In the genomic region with DNA sequence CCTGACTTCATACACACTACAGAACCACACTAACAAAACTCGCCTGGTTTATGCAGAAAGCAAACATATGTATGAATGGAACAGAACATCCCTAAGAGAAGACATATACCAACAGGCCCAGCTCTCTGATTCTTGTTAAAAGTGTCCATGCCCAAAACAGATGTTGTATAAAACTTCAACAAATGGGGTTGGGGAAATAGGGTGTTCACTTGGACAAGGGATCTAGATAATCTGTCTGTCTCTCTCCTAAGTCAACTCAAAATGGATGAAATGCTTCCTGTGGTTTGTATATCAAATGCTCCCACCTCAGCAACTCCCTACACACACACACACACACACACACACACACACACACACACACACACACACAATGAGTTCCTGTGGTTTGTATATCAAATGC, we compare ENCODE assay signal across 21 mouse cellular contexts. TPM values are rescaled to one million over a fixed set of nuclear protein-coding genes. Genes with fewer than 3 reads are reported as not detected.
DNase-seq lines count a peak whose midpoint lies in the region; ATAC-seq and TF ChIP-seq lines count a peak whose summit lies in the region.
"Had no signal": no experiment of that assay in that cellular context is flagged by ENCODE, and none has a peak within 500 bp of the region (broad histone marks: within the 10 kb centered on the region; RNA-seq: fewer than 3 reads in every experiment).

No protein-coding gene starts in this region.

- no peak overlapping the region for H3K4me3 ChIP-seq in kidney, embryonic 15.5 days (replicated peaks)
- no peak overlapping the region for H3K4me3 ChIP-seq in MEL (ENCODE audit: control insufficient read depth in 1 of 2, insufficient read depth in 1 of 2, low read depth in 2 of 2, low read length in 2 of 2)
- H3K4me3 ChIP-seq: embryonic facial prominence, embryonic 12.5 days; embryonic facial prominence, embryonic 15.5 days; hindbrain, embryonic 12.5 days; hindbrain, embryonic 15.5 days had no signal

- H3K4me1 ChIP-seq in kidney, embryonic 15.5 days, result peaks cover 4% of the 10 kb centered on the region
- peaks cover 0 to 7% of the 10 kb centered on the region in 2 experiments; a peak in 2 of 4 replicates for H3K4me1 ChIP-seq in MEL (ENCODE audit: control insufficient read depth in 1 of 2, insufficient read depth in 2 of 2, low read length in 2 of 2)
- H3K4me1 ChIP-seq: embryonic facial prominence, embryonic 12.5 days; embryonic facial prominence, embryonic 15.5 days; heart, embryonic 10.5 days; hindbrain, embryonic 12.5 days; hindbrain, embryonic 15.5 days had no signal

- ATAC-seq in kidney, embryonic 15.5 days (replicated peaks; ENCODE audit: low FRiP score), result no peak
- peak; percentile 38 for ATAC-seq in common myeloid progenitor, adult 5-6 weeks (replicated peaks; ENCODE audit: low read depth, poor library complexity, severe bottlenecking)
- ATAC-seq: forebrain, embryonic 14.5 days; forebrain, postnatal 0 days; intestine, postnatal 0 days had no signal

- no peaks in the 10 kb centered on the region for H3K9me3 ChIP-seq in kidney, embryonic 15.5 days (replicated peaks)
- H3K9me3 ChIP-seq in MEL (replicated peaks; ENCODE audit: insufficient read depth, low read length), result no peaks in the 10 kb centered on the region
- H3K9me3 ChIP-seq: embryonic facial prominence, embryonic 12.5 days; embryonic facial prominence, embryonic 15.5 days; heart, embryonic 10.5 days; hindbrain, embryonic 12.5 days; hindbrain, embryonic 15.5 days had no signal

- peak overlapping the region; percentile 43; the same call in 1 of the 2 replicates for H3K4me2 ChIP-seq in kidney, embryonic 15.5 days
- H3K4me2 ChIP-seq: embryonic facial prominence, embryonic 12.5 days; embryonic facial prominence, embryonic 15.5 days; hindbrain, embryonic 12.5 days; hindbrain, embryonic 15.5 days had no signal

- no peak overlapping the region for H3K27ac ChIP-seq in kidney, embryonic 15.5 days
- no peak overlapping the region for H3K27ac ChIP-seq in MEL (ENCODE audit: control insufficient read depth, low read depth, low read length)
- H3K27ac ChIP-seq: embryonic facial prominence, embryonic 12.5 days; embryonic facial prominence, embryonic 15.5 days; hindbrain, embryonic 12.5 days; hindbrain, embryonic 15.5 days had no signal

- H3K36me3 ChIP-seq in kidney, embryonic 15.5 days, result no peaks in the 10 kb centered on the region
- peaks cover 0 to 4% of the 10 kb centered on the region in 2 experiments; a peak in 2 of 4 replicates for H3K36me3 ChIP-seq in MEL (ENCODE audit: control insufficient read depth in 1 of 2, insufficient read depth in 2 of 2, low read length in 2 of 2)
- H3K36me3 ChIP-seq: embryonic facial prominence, embryonic 12.5 days; embryonic facial prominence, embryonic 15.5 days; heart, embryonic 10.5 days; hindbrain, embryonic 12.5 days; hindbrain, embryonic 15.5 days had no signal

- H3K79me2 ChIP-seq in MEL (ENCODE audit: control insufficient read depth, insufficient read depth, low read length, poor library complexity), result no peaks in the 10 kb centered on the region

- no peak for TF ChIP-seq POLR2A in MEL (IDR thresholded peaks at IDR 0.05; ENCODE audit: control insufficient read depth in 1 of 2, insufficient read depth in 1 of 2, low read depth in 1 of 2, low read length in 2 of 2, poor library complexity in 1 of 2)

- no peak for TF ChIP-seq CTCF in MEL (IDR thresholded peaks at IDR 0.05 in 2 of 3, conservative IDR thresholded peaks at IDR 0.05 in 1 of 3; ENCODE audit: control insufficient read depth in 1 of 3, insufficient read depth in 1 of 3, low read depth in 2 of 3, low read length in 3 of 3, poor library complexity in 1 of 3, severe bottlenecking in 1 of 3)

- no peaks in the 10 kb centered on the region for H3K27me3 ChIP-seq in kidney, embryonic 15.5 days
- H3K27me3 ChIP-seq in MEL (ENCODE audit: control insufficient read depth in 1 of 2, insufficient read depth in 2 of 2, low read length in 2 of 2), result no peaks in the 10 kb centered on the region
- H3K27me3 ChIP-seq: embryonic facial prominence, embryonic 12.5 days; embryonic facial prominence, embryonic 15.5 days; hindbrain, embryonic 12.5 days; hindbrain, embryonic 15.5 days had no signal

- DNase-seq in kidney, postnatal 10 days, result no peak
- DNase-seq in MEL (ENCODE audit: low read depth, low spot score), result peak; percentile 60
- DNase-seq in naive thymus-derived CD4-positive, alpha-beta T cell, adult 2 months (ENCODE audit: low read depth), result peak; percentile 62
- no peak for DNase-seq in frontal cortex, postnatal 14 days (ENCODE audit: low spot score in 2 of 2)
- no peak for DNase-seq in lung, adult 18-20 months
- DNase-seq: adrenal gland, adult 8-10 months; cerebellum, adult 9-10 months; forebrain, postnatal 0 days had no signal

- no peak for TF ChIP-seq RAD21 in MEL (IDR thresholded peaks at IDR 0.05; ENCODE audit: low read depth, low read length)

- TF ChIP-seq EP300 in MEL (IDR thresholded peaks at IDR 0.05; ENCODE audit: low read depth in 1 of 2, low read length in 2 of 2), result no peak

- WGBS in kidney, embryonic 15.5 days, result 80% methylated on average over 1 of the region's 1 CpGs

- no peak overlapping the region for H3K9ac ChIP-seq in kidney, embryonic 15.5 days
- H3K9ac ChIP-seq in MEL (ENCODE audit: control insufficient read depth, low read depth, low read length, poor library complexity, severe bottlenecking), result no peak overlapping the region
- H3K9ac ChIP-seq: embryonic facial prominence, embryonic 12.5 days; embryonic facial prominence, embryonic 15.5 days; forebrain, postnatal 0 days; hindbrain, embryonic 12.5 days; hindbrain, embryonic 15.5 days had no signal

TF ChIP-seq in MEL, 35 proteins besides CTCF, POLR2A, EP300 and RAD21:
- no peak for TF ChIP-seq POLR2AphosphoS2 (IDR thresholded peaks at IDR 0.05; ENCODE audit: low read length)
- peak; percentile 22; the same call in 1 of the 2 replicates for TF ChIP-seq ETS1 (IDR thresholded peaks at IDR 0.05; ENCODE audit: low read depth, low read length)
- no peak for TF ChIP-seq KAT2A (conservative IDR thresholded peaks at IDR 0.05; ENCODE audit: low read depth, low read length)
- peak; percentile 13; the same call in 1 of the 2 replicates for TF ChIP-seq MYC (IDR thresholded peaks at IDR 0.05; ENCODE audit: low read depth, low read length)
- no peak for TF ChIP-seq ZC3H11A (IDR thresholded peaks at IDR 0.05; ENCODE audit: low read depth, low read length)
- no peak for TF ChIP-seq ZKSCAN1 (IDR thresholded peaks at IDR 0.05; ENCODE audit: low read depth, low read length)

RNA-seq across cellular contexts. Expression of gene Pan3, which starts 12.0 kb away (rescaled TPM):
- 73.7 and 77.6 TPM in 2 replicates for polyA plus RNA-seq in kidney, embryonic 15.5 days (2015; fragmentation: Nextera tagmentation; extraction: Ambion mirVana)
- total RNA-seq in MEL (2012; rRNA removed), result 56.1 and 61.5 TPM in 2 replicates
- 10 to 100 TPM in 1 of 2 experiments, not detected in 1; 60.6 TPM for polyA plus RNA-seq in MEL (2012; ENCODE audit: insufficient read depth in 1 of 2, insufficient read length in 2 of 2, low read depth in 1 of 2, low replicate concordance in 2 of 2, missing spikeins in 1 of 2)
- 240 and 264 TPM in 2 replicates for total RNA-seq in common myeloid progenitor, adult 5-6 weeks (2017)

RNA-seq across cellular contexts. Expression of gene Flt3, which starts 17.7 kb away (rescaled TPM):
- polyA plus RNA-seq in kidney, embryonic 15.5 days (2015; fragmentation: Nextera tagmentation; extraction: Ambion mirVana), result 0.05 and 0.18 TPM in 2 replicates
- total RNA-seq in MEL (2012; rRNA removed), result not detected in 2 replicates
- polyA plus RNA-seq in MEL (2012; ENCODE audit: insufficient read depth in 1 of 2, insufficient read length in 2 of 2, low read depth in 1 of 2, low replicate concordance in 2 of 2, missing spikeins in 1 of 2), result under 1 TPM in 1 of 2 experiments, not detected in 1; 0.01 TPM
- 100 and 112 TPM in 2 replicates for total RNA-seq in common myeloid progenitor, adult 5-6 weeks (2017)
- total RNA-seq: adrenal gland, postnatal 25 days; gastrocnemius, adult 8-10 months; gastrocnemius, postnatal 25 days; heart, postnatal 4 days had no signal
- polyA plus RNA-seq: heart, embryonic 10.5 days had no signal

Comparison
In these comparisons a context has a peak if more than half of its experiments do, and no peak if none do; other contexts are left out.
1. DNase-seq: peak in MEL (single experiment) and naive thymus-derived CD4-positive, alpha-beta T cell, adult 2 months (single experiment); none in kidney, postnatal 10 days (single experiment), frontal cortex, postnatal 14 days (0 of 2) and lung, adult 18-20 months (0 of 2).
2. RNA of gene Flt3, which starts 17.7 kb away (total RNA-seq): 100 to 112 TPM in common myeloid progenitor, adult 5-6 weeks; not detected in MEL; every median in the first group is over 100 times any median in the second.